Mouse (Mus musculus): Measurements from ENCODE around the gene Dda1.

DNA sequence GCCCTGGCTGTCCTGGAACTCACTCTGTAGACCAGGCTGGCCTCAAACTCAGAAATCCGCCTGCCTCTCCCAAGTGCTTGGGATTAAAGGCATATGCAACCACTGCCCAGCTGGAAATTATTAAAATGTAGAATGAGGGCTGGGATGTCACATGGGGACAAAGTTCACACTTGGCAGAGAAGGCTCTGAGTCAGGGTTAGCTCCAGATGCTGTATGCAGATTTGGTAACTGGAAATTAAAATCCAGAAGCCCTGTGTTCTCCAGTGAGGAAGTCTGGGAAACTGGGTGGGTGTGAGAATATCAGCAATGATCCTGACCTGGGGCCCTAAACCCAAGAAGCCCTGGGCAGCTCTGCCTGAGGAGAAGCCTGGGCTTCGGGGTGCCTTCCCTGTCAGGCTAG lies 40.3 kb downstream of the Dda1 start:
- TF ChIP-seq GATA1 (IDR thresholded peaks at IDR 0.05; ENCODE audit: low read length) (no peak), TAL1 (IDR thresholded peaks at IDR 0.05; ENCODE audit: low read length) (no peak)

Data from erythroblast, embryonic 14.5 days (primary cell).